Mouse (Mus musculus) neural tube, embryonic 13.5 days (tissue): ENCODE data around the gene Gm20388. TPM values are rescaled to one million over a fixed set of nuclear protein-coding genes. Genes with fewer than 3 reads are reported as not detected.

Experiments used
- ATAC-seq: fragments of 200-750 bp; cut with Nextera tagmentation; 2 replicates; pipeline ENCODE4 v1.8.0; 2017; ENCODE audit warnings: low read depth, mild to moderate bottlenecking, moderate TSS enrichment, moderate library complexity
- H3K27ac ChIP-seq: fragments of 300-500 bp; sonication (generic); replicated peaks from 2 replicates; pipeline ENCODE4 v1.5.1; 2015; ENCODE audit warnings: moderate library complexity, mild to moderate bottlenecking, inconsistent platforms
- H3K27me3 ChIP-seq: fragments of 300-500 bp; sonication (generic); 2 replicates; pipeline ENCODE4 v1.6.1; 2015; ENCODE audit warnings: mild to moderate bottlenecking, inconsistent platforms
- H3K36me3 ChIP-seq: fragments of 300-500 bp; sonication (generic); 2 replicates; pipeline ENCODE4 v1.6.1; 2015; ENCODE audit warnings: mild to moderate bottlenecking, inconsistent platforms
- H3K4me1 ChIP-seq: fragments of 300-500 bp; sonication (generic); replicated peaks from 2 replicates; pipeline ENCODE4 v1.6.1; 2015; ENCODE audit warnings: inconsistent platforms
- H3K4me2 ChIP-seq: fragments of 300-500 bp; sonication (generic); 2 replicates; pipeline ENCODE4 v1.6.1; 2015; ENCODE audit warnings: inconsistent platforms, mild to moderate bottlenecking, moderate library complexity
- H3K4me3 ChIP-seq: fragments of 300-500 bp; sonication (generic); 2 replicates; pipeline ENCODE4 v1.5.1; 2015; ENCODE audit warnings: mild to moderate bottlenecking, inconsistent platforms
- H3K9ac ChIP-seq: fragments of 300-500 bp; sonication (generic); 2 replicates; pipeline ENCODE4 v1.6.1; 2015; ENCODE audit warnings: moderate library complexity, mild to moderate bottlenecking, inconsistent platforms
- H3K9me3 ChIP-seq: fragments of 300-500 bp; sonication (generic); 2 replicates; pipeline ENCODE4 v1.6.1; 2016; ENCODE audit warnings: inconsistent platforms
- WGBS: fragments of 180-500 bp; shearing (Covaris S2); methylation state at CpG from one replicate; pipeline ENCODE4 v1.1.7; 2015; 5-methylcytosine and 5-hydroxymethylcytosine counted together
- polyA plus RNA-seq: library from polyadenylated mRNA; unstranded; fragments of >200 nt; fragmentation: Nextera tagmentation; extraction: Ambion mirVana; gene quantifications from 2 replicates; pipeline ENCODE4 v1.2.1, GENCODE M21; 2015

Gm20388 gene
- polyA plus RNA-seq, 1 experiment from 2014 or later = 0.27 TPM

DNA sequence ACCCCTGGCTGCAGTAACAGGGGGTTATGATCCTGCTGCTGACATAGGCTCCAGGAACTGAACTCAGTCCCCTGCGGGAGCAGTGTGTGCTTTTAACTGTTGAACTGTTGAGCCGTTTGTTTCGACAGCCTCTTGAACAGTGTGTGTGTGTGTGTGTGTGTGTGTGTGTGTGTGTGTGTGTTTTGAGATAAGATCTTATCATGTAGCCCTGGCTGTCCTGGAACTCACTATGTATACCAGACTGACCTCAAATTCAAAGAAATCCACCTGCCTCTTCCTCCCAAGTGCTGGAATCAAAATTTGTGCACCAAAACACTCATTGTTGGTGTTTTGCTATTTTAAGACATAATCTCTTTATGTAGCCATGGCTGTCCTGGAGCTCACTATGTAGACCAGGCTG, 3204.0 kb downstream of the Gm20388 start:
- WGBS = 68% methylated on average over 3 of the region's 3 CpGs
- Histone ChIP-seq H3K9me3 (no peaks in the 10 kb centered on the region), H3K36me3 (no peaks in the 10 kb centered on the region), H3K9ac (no peak overlapping the region), H3K4me1 (peaks cover 18% of the 10 kb centered on the region), H3K4me3 (no peak overlapping the region), H3K4me2 (no peak overlapping the region), H3K27me3 (peaks cover 52% of the 10 kb centered on the region), H3K27ac (no peak overlapping the region)
- ATAC-seq = no peak

- peak; percentile 47; the same call in 1 of the 2 replicates for ATAC-seq
- Histone ChIP-seq H3K27me3 (peaks cover 66% of the 10 kb centered on the region), H3K27ac (no peak within 1 kb of the TSS), H3K36me3 (no peaks in the 10 kb centered on the region), H3K4me1 (peaks cover 18% of the 10 kb centered on the region), H3K4me3 (peak within 1 kb of the TSS; percentile 43), H3K9me3 (no peaks in the 10 kb centered on the region), H3K4me2 (peak within 1 kb of the TSS; percentile 70), H3K9ac (peak within 1 kb of the TSS; percentile 70)
- under 1% methylated on average over 50 of the region's 51 CpGs for WGBS
Measured at GRCm38 (mm10) chr8:123117127-123117731, 3206.6 kb downstream of the Gm20388 start, which contains the start of gene Cpne7. Gene Cpne7, plus strand, starts transcription at chr8:123117374.

- ATAC-seq = peak; percentile 56
Measured at GRCm38 (mm10) chr8:123117744-123118143, 3207.1 kb downstream of the Gm20388 start.

DNA sequence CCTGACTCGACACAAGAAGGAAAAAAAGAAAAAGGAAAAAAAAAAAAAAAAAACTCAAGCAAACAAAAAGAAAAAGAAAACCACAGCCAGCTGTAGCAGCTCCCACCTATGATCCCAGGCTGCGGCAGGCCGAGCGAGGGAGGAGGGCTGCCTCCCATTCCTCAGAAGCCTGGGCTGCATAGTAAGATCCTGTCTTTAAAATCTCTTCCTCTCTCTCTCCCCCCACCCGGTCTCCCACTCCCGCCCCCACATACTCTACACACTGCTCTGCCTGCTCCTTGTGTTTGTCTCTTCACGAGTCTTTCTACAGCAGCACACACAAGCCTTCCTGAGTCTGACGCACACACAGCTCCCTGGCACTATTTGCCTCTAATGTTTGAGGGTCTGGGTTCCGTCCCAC, 3211.4 kb downstream of the Gm20388 start:
- no peak for ATAC-seq
- H3K4me1 ChIP-seq = peaks cover 15% of the 10 kb centered on the region
- no peaks in the 10 kb centered on the region for H3K36me3 ChIP-seq
- no peak overlapping the region for H3K27ac ChIP-seq
- WGBS = 73% methylated on average over 9 of the region's 9 CpGs
- no peak overlapping the region for H3K9ac ChIP-seq
- no peak overlapping the region for H3K4me3 ChIP-seq
- no peaks in the 10 kb centered on the region for H3K9me3 ChIP-seq
- H3K4me2 ChIP-seq = no peak overlapping the region
- peaks cover 66% of the 10 kb centered on the region for H3K27me3 ChIP-seq

More at GRCm38 (mm10) chr8:123117744-123118143, 3207.1 kb downstream of the Gm20388 start:
- Histone ChIP-seq H3K4me2 (peak overlapping the region; percentile 70), H3K9me3 (no peaks in the 10 kb centered on the region), H3K36me3 (no peaks in the 10 kb centered on the region), H3K4me3 (peak overlapping the region; percentile 43), H3K4me1 (peaks cover 18% of the 10 kb centered on the region), H3K9ac (peak overlapping the region; percentile 70), H3K27me3 (peaks cover 71% of the 10 kb centered on the region), H3K27ac (no peak overlapping the region)
- WGBS = 4% methylated on average over 17 of the region's 17 CpGs

DNA sequence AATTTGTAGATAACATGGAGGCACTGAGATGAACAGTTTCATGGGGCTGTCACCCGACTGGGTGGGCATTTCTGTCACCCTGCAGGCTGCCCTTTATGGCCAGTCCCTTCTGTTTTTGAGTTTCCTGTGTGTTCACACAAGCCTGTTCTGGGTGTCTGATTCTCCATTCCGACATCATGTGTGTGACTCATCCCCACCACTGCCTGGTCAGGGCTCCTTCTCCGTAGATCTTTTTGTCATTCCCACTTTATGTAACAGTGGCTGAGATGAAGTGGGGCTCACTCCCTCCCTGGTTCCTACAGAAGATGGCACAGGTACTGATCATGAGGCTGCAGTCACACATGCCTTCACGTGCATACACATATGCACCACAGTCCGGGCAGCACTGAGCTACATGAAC, 3212.0 kb downstream of the Gm20388 start:
- ATAC-seq = no peak
- no peak overlapping the region for H3K9ac ChIP-seq
- no peak overlapping the region for H3K27ac ChIP-seq
- H3K9me3 ChIP-seq = no peaks in the 10 kb centered on the region
- no peaks in the 10 kb centered on the region for H3K36me3 ChIP-seq
- peaks cover 64% of the 10 kb centered on the region for H3K27me3 ChIP-seq
- H3K4me2 ChIP-seq = no peak overlapping the region
- H3K4me1 ChIP-seq = peaks cover 9% of the 10 kb centered on the region
- WGBS = 78% methylated on average over 5 of the region's 5 CpGs
- no peak overlapping the region for H3K4me3 ChIP-seq

GRCm38 (mm10) chr8:123126193-123126816, 3215.7 kb downstream of the Gm20388 start:
- H3K27ac ChIP-seq = no peak overlapping the region
- WGBS = 6% methylated on average over 19 of the region's 19 CpGs
- no peak for ATAC-seq
- H3K4me1 ChIP-seq = 0 out of 2 replicates have a peak, but pooled peaks cover 3% of the 10 kb centered on the region
- H3K4me2 ChIP-seq = no peak overlapping the region
- H3K4me3 ChIP-seq = no peak overlapping the region
- H3K9me3 ChIP-seq = no peaks in the 10 kb centered on the region
- peaks cover 35% of the 10 kb centered on the region for H3K27me3 ChIP-seq
- H3K36me3 ChIP-seq = no peaks in the 10 kb centered on the region
- no peak overlapping the region for H3K9ac ChIP-seq

DNA sequence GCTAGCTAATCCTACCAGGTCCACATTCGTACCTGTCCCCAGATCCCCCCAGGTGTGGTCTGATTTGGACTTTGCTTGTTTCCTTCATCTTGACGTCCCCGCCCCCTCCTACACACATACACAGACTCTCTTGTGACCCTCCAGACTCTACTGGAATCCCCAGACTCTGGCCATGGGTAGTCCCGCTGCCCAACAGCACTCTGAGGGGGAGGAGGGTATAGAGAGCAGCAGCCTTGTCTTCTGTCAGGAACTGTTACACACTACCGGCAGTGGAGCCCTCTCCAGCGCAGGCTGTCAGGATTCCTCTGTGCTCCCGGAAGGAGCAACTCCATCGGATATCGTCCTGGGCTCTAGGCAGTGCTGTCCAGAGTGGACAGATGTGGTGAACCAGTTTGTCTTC, 3220.4 kb downstream of the Gm20388 start:
- Histone ChIP-seq H3K27ac (no peak overlapping the region), H3K4me3 (no peak overlapping the region), H3K9me3 (no peaks in the 10 kb centered on the region), H3K9ac (no peak overlapping the region), H3K27me3 (peaks cover 14% of the 10 kb centered on the region), H3K36me3 (no peaks in the 10 kb centered on the region), H3K4me2 (no peak overlapping the region), H3K4me1 (peaks cover 15% of the 10 kb centered on the region)
- WGBS = 70% methylated on average over 9 of the region's 9 CpGs
- no peak for ATAC-seq

DNA sequence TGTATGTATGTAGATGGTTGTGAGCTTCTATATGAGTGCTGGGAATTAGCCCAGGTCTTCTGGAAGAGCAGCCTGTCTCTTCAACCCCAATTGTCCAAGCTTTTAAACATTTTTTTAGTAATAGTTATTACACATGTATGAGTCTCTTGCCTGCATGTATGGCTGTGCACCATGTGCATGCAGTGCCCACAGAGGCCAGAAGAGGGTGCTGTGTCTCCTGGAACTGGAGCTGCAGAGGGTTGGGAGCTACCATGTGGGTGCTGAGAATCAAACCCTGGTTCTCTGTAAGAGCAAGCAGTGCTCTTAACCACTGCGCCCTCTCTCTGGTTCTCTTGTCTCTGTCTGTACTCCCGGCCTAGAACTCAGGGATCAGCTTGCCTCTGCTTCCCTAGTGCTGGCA, 3222.3 kb downstream of the Gm20388 start:
- H3K27me3 ChIP-seq = no peaks in the 10 kb centered on the region; the same call in 1 of the 2 replicates
- no peak overlapping the region for H3K27ac ChIP-seq
- H3K9me3 ChIP-seq = no peaks in the 10 kb centered on the region
- H3K4me1 ChIP-seq = peaks cover 24% of the 10 kb centered on the region
- H3K9ac ChIP-seq = no peak overlapping the region
- no peak for ATAC-seq
- 96% methylated on average over 2 of the region's 2 CpGs for WGBS
- no peak overlapping the region for H3K4me2 ChIP-seq
- no peaks in the 10 kb centered on the region for H3K36me3 ChIP-seq
- no peak overlapping the region for H3K4me3 ChIP-seq

- H3K4me1 ChIP-seq = peaks cover 27% of the 10 kb centered on the region
- no peaks in the 10 kb centered on the region for H3K36me3 ChIP-seq
- H3K9me3 ChIP-seq = no peaks in the 10 kb centered on the region
- H3K4me2 ChIP-seq = no peak overlapping the region
- no peak for ATAC-seq
- no peak overlapping the region for H3K27ac ChIP-seq
- whole genome bisulfite sequencing = 88% methylated on average over 11 of the region's 11 CpGs
- no peaks in the 10 kb centered on the region; the same call in 1 of the 2 replicates for H3K27me3 ChIP-seq
- H3K9ac ChIP-seq = no peak overlapping the region
- H3K4me3 ChIP-seq = no peak overlapping the region
Measured at GRCm38 (mm10) chr8:123134149-123134713, 3223.6 kb downstream of the Gm20388 start.

GRCm38 (mm10) chr8:123135406-123135805, 3224.8 kb downstream of the Gm20388 start:
- no peaks in the 10 kb centered on the region for H3K36me3 ChIP-seq
- peak overlapping the region; percentile 49; the same call in 1 of the 2 replicates for H3K27ac ChIP-seq
- peaks cover 27% of the 10 kb centered on the region for H3K4me1 ChIP-seq
- H3K9ac ChIP-seq = 0 out of 2 replicates have a peak overlapping the region, but pooled peaks have one; percentile 17
- no peak for ATAC-seq
- H3K9me3 ChIP-seq = no peaks in the 10 kb centered on the region
- H3K4me3 ChIP-seq = no peak overlapping the region
- H3K27me3 ChIP-seq = no peaks in the 10 kb centered on the region; the same call in 1 of the 2 replicates
- WGBS = 6% methylated on average over 7 of the region's 7 CpGs
- peak overlapping the region; percentile 34 for H3K4me2 ChIP-seq

GRCm38 (mm10) chr8:123135806-123136205, 3225.2 kb downstream of the Gm20388 start:
- 48% methylated on average over 9 of the region's 9 CpGs for WGBS

GRCm38 (mm10) chr8:123136287-123136686, 3225.6 kb downstream of the Gm20388 start:
- 84% methylated on average over 9 of the region's 9 CpGs for WGBS
- no peak overlapping the region for H3K9ac ChIP-seq
- no peaks in the 10 kb centered on the region for H3K9me3 ChIP-seq
- no peak overlapping the region for H3K4me2 ChIP-seq
- no peak overlapping the region for H3K4me3 ChIP-seq
- H3K27me3 ChIP-seq = no peaks in the 10 kb centered on the region; the same call in 1 of the 2 replicates
- H3K36me3 ChIP-seq = no peaks in the 10 kb centered on the region
- ATAC-seq = no peak
- H3K4me1 ChIP-seq = peaks cover 27% of the 10 kb centered on the region
- H3K27ac ChIP-seq = no peak overlapping the region

More at GRCm38 (mm10) chr8:123135806-123136205, 3225.2 kb downstream of the Gm20388 start:
- peak overlapping the region; percentile 34 for H3K4me2 ChIP-seq
- no peak overlapping the region for H3K4me3 ChIP-seq
- H3K36me3 ChIP-seq = no peaks in the 10 kb centered on the region
- H3K27ac ChIP-seq = peak overlapping the region; percentile 49; the same call in 1 of the 2 replicates
- peaks cover 27% of the 10 kb centered on the region for H3K4me1 ChIP-seq
- H3K27me3 ChIP-seq = no peaks in the 10 kb centered on the region; the same call in 1 of the 2 replicates
- 0 out of 2 replicates have a peak overlapping the region, but pooled peaks have one; percentile 17 for H3K9ac ChIP-seq
- H3K9me3 ChIP-seq = no peaks in the 10 kb centered on the region
- ATAC-seq = no peak
